Mouse (Mus musculus) bone marrow, adult 2 months (tissue): ENCODE measurements at regions not wholly inside any gene's neighbourhood (a gene's known extent, or its start where the extent isn't known, plus 50 kb on each side); places are given as distances from the start of the nearest gene placed in this dataset.

Experiments used
- CTCF ChIP-seq: fragments of 200-500 bp; IDR thresholded peaks from 2 replicates; pipeline ENCODE4 v1.5.1; 2011; ENCODE audit warnings: low read length, control low read depth; ENCODE audit not compliant: control insufficient read depth, insufficient read depth
- POLR2A ChIP-seq: fragments of 200-500 bp; IDR thresholded peaks from 2 replicates; pipeline ENCODE4 v1.6.1; 2011; ENCODE audit warnings: low read depth, mild to moderate bottlenecking, control low read depth, low read length, borderline replicate concordance; ENCODE audit not compliant: control insufficient read depth

DNA sequence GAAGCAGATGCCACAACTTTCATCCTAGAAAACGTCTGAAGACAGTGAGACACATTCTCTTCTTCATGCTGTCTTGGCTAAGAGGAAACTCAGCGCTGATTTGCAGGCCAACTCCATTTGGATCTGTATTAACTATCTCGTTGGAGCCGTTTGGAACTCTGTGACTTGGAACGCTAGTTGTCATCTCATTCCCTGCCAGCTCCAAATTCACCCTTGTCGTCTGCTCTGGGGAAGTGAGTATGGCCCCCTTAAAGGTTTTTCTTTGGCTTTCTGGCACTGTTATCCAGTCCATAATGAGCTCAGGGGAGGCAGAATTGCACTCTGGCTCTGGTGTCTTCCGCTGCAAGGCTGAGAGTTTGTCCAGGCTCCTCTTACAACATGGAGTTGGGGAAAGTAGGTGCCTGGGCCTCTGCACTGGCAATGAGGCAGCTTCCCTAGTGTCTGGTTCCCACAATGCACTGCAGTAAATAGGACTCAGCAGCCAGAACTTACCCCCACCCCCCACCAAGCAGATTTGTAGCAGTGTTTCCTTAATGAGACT is 63.1 kb downstream of the Kctd12 start:
- TF ChIP-seq POLR2A: no peak
- no peak for TF ChIP-seq CTCF
